8 mouse cellular contexts compared by ENCODE assay signal in genomic region chr8:82863745-82864520, GRCm38 (mm10). TPM values are rescaled to one million over a fixed set of nuclear protein-coding genes. Genes with fewer than 3 reads are reported as not detected.
A peak's percentile ranks its signal among the peaks of the same experiment; 100 is the strongest.
DNase-seq lines count a peak whose midpoint lies in the region; ATAC-seq and TF ChIP-seq lines count a peak whose summit lies in the region.

No protein-coding gene starts in this region.

- under 1% methylated on average over 74 of the region's 80 CpGs for WGBS in heart, adult 2 months
- under 1% methylated on average over 74 of the region's 80 CpGs for WGBS in kidney, embryonic 16.5 days
- under 1% methylated on average over 77 of the region's 80 CpGs for WGBS in liver, embryonic 11.5 days

- ATAC-seq in kidney, embryonic 16.5 days (ENCODE audit: low FRiP score, low TSS enrichment) = peak; percentile 81
- peak; percentile 43 for ATAC-seq in liver, embryonic 11.5 days (replicated peaks; ENCODE audit: low FRiP score)

- TF ChIP-seq CTCF in heart, adult 2 months (IDR thresholded peaks at IDR 0.05) = no peak

- intact Hi-C loops in heart, adult 2 months (cut with DNase I) = loop anchor here (1.0 to 10.0 kb wide), 7 partner anchors 77 to 481 kb away; partner anchors contain the start of gene Mgat4d

- H3K9ac ChIP-seq in heart, adult 2 months (ENCODE audit: low read depth, low read length) = peak overlapping the region; percentile 84
- peak overlapping the region; percentile 94 for H3K9ac ChIP-seq in kidney, embryonic 16.5 days (replicated peaks; ENCODE audit: low read length)
- H3K9ac ChIP-seq in liver, embryonic 11.5 days (ENCODE audit: low read depth, low read length) = peak overlapping the region; percentile 57

- H3K79me2 ChIP-seq in heart, adult 2 months (replicated peaks; ENCODE audit: control insufficient read depth, insufficient read depth, low read length) = no peaks in the 10 kb centered on the region; the same call in 1 of the 2 replicates

- H3K9me3 ChIP-seq in kidney, embryonic 16.5 days (ENCODE audit: low read length) = no peaks in the 10 kb centered on the region
- no peaks in the 10 kb centered on the region for H3K9me3 ChIP-seq in liver, embryonic 11.5 days (ENCODE audit: control insufficient read depth, low read length)

- H3K27ac ChIP-seq in heart, adult 2 months = peak overlapping the region; percentile 88
- peak overlapping the region; percentile 82 for H3K27ac ChIP-seq in kidney, embryonic 16.5 days (ENCODE audit: low read length)
- H3K27ac ChIP-seq in liver, embryonic 11.5 days (ENCODE audit: low read depth, low read length) = no peak overlapping the region

- H3K4me2 ChIP-seq in kidney, embryonic 16.5 days (replicated peaks; ENCODE audit: low read depth, low read length) = peak overlapping the region; percentile 73
- H3K4me2 ChIP-seq in liver, embryonic 11.5 days = peak overlapping the region; percentile 94

- TF ChIP-seq POLR2A in heart, adult 2 months (IDR thresholded peaks at IDR 0.05; ENCODE audit: insufficient read depth, low read depth, low read length) = no peak

- peak overlapping the region; percentile 81 for H3K4me3 ChIP-seq in heart, adult 2 months
- peak overlapping the region; percentile 85 for H3K4me3 ChIP-seq in kidney, embryonic 16.5 days (ENCODE audit: low read length)
- H3K4me3 ChIP-seq in liver, embryonic 11.5 days (ENCODE audit: low read depth, low read length) = peak overlapping the region; percentile 65

- H3K27me3 ChIP-seq in heart, adult 2 months (ENCODE audit: control insufficient read depth, insufficient read depth, low read length) = no peaks in the 10 kb centered on the region
- H3K27me3 ChIP-seq in kidney, embryonic 16.5 days (ENCODE audit: insufficient read depth, low read length) = no peaks in the 10 kb centered on the region
- H3K27me3 ChIP-seq in liver, embryonic 11.5 days (replicated peaks; ENCODE audit: control insufficient read depth, insufficient read depth, low read length) = peaks cover 25% of the 10 kb centered on the region

- peak; percentile 95 for DNase-seq in heart, adult 11 months
- no peak for DNase-seq in heart, adult 8-10 months (ENCODE audit: low spot score)
- DNase-seq in embryo, embryonic 9.5 days (ENCODE audit: extremely low spot score) = peak; percentile 74
- DNase-seq in heart, adult 2 months = peak; percentile 72 to 79
- peak; percentile 59 for DNase-seq in liver, embryonic 11.5 days (ENCODE audit: low spot score)
- DNase-seq in neural tube, embryonic 10.5 days (ENCODE audit: extremely low spot score, low spot score) = peak; percentile 80
- DNase-seq in testis, postnatal 10 days (ENCODE audit: low spot score) = peak; percentile 59

- TF ChIP-seq EP300 in heart, adult 2 months (IDR thresholded peaks at IDR 0.05; ENCODE audit: insufficient read depth, low read depth, low read length) = no peak

- H3K4me1 ChIP-seq in heart, adult 2 months (ENCODE audit: control insufficient read depth, insufficient read depth, low read length) = peaks cover 1% of the 10 kb centered on the region; the same call in 1 of the 2 replicates
- H3K4me1 ChIP-seq in kidney, embryonic 16.5 days (ENCODE audit: insufficient read depth, low read length) = peaks cover 17% of the 10 kb centered on the region
- H3K4me1 ChIP-seq in liver, embryonic 11.5 days (replicated peaks; ENCODE audit: control insufficient read depth, insufficient read depth, low read length) = no peaks in the 10 kb centered on the region; the same call in 1 of the 2 replicates

- H3K36me3 ChIP-seq in heart, adult 2 months (ENCODE audit: control insufficient read depth, insufficient read depth, low read length) = no peaks in the 10 kb centered on the region; the same call in 1 of the 2 replicates
- H3K36me3 ChIP-seq in kidney, embryonic 16.5 days (ENCODE audit: insufficient read depth, low read length) = no peaks in the 10 kb centered on the region
- H3K36me3 ChIP-seq in liver, embryonic 11.5 days (ENCODE audit: control insufficient read depth, insufficient read depth, low read length) = no peaks in the 10 kb centered on the region

RNA-seq across cellular contexts. Expression of gene Rnf150, which starts 0.8 kb away (rescaled TPM):
- total RNA-seq in heart, adult 8-10 months (2022) = 10 to 100 TPM; 10.9 to 16.0 (median 12.9) TPM
- 10 to 100 TPM; 12.2 to 14.2 TPM for total RNA-seq in heart, adult 2 months (2021)
- 6.6 and 9.8 TPM in 2 replicates for polyA plus RNA-seq in heart, adult 2 months (2012; rRNA removed)
- polyA plus RNA-seq in kidney, embryonic 16.5 days (2015; fragmentation: Nextera tagmentation; extraction: Ambion mirVana) = 2.0 and 2.4 TPM in 2 replicates
- 0.18 and 0.44 TPM in 2 replicates for polyA plus RNA-seq in liver, embryonic 11.5 days (2014; fragmentation: Nextera tagmentation; extraction: Ambion mirVana)
